Comparison of ENCODE assay signal across 26 mouse cellular contexts in genomic region chr7:97872396-97872795, GRCm38 (mm10). TPM values are rescaled to one million over a fixed set of nuclear protein-coding genes. Genes with fewer than 3 reads are reported as not detected.
DNase-seq lines count a peak whose midpoint lies in the region; ATAC-seq lines count a peak whose summit lies in the region.
"Had no signal": no experiment of that assay in that cellular context is flagged by ENCODE, and none has a peak within 500 bp of the region (broad histone marks: within the 10 kb centered on the region; RNA-seq: fewer than 3 reads in every experiment).

No protein-coding gene starts in this region.

- H3K9me3 ChIP-seq in forebrain, embryonic 14.5 days (replicated peaks; ENCODE audit: control insufficient read depth, low read length): no peaks in the 10 kb centered on the region
- H3K9me3 ChIP-seq in forebrain, embryonic 12.5 days: no peaks in the 10 kb centered on the region
- H3K9me3 ChIP-seq in hindbrain, embryonic 14.5 days (ENCODE audit: control insufficient read depth, low read length): no peaks in the 10 kb centered on the region
- H3K9me3 ChIP-seq in hindbrain, embryonic 13.5 days: no peaks in the 10 kb centered on the region
- H3K9me3 ChIP-seq: limb, embryonic 12.5 days; liver, embryonic 12.5 days; megakaryocyte, embryonic 14.5 days had no signal

- DNase-seq in forebrain, embryonic 14.5 days (ENCODE audit: low spot score): peak; percentile 26
- DNase-seq in hindbrain, embryonic 14.5 days (ENCODE audit: low spot score): no peak
- peak; percentile 44 for DNase-seq in layer of hippocampus, adult 9-11 months
- DNase-seq in layer of hippocampus, postnatal 25 days (ENCODE audit: extremely low spot score in 1 of 2, low spot score in 1 of 2): no peak
- peak; percentile 85 for DNase-seq in brain, adult 2 months (ENCODE audit: low read depth, low spot score)
- DNase-seq: adrenal gland, postnatal 25 days; embryo, embryonic 11 days; gastrocnemius, adult 2 months; heart, adult 18-20 months; heart, postnatal 36 days; kidney, postnatal 4 days; lung, adult 2 months; thymus, postnatal 25 days had no signal

- H3K4me1 ChIP-seq in forebrain, embryonic 14.5 days (ENCODE audit: control insufficient read depth, insufficient read depth, low read length): no peaks in the 10 kb centered on the region
- H3K4me1 ChIP-seq in forebrain, embryonic 12.5 days: no peaks in the 10 kb centered on the region
- no peaks in the 10 kb centered on the region for H3K4me1 ChIP-seq in hindbrain, embryonic 14.5 days (replicated peaks; ENCODE audit: control insufficient read depth, insufficient read depth, low read length)
- H3K4me1 ChIP-seq in hindbrain, embryonic 13.5 days (replicated peaks): no peaks in the 10 kb centered on the region
- H3K4me1 ChIP-seq: limb, embryonic 12.5 days; liver, embryonic 12.5 days; megakaryocyte, embryonic 14.5 days had no signal

- H3K27me3 ChIP-seq in forebrain, embryonic 14.5 days (replicated peaks; ENCODE audit: control insufficient read depth, insufficient read depth, low read length): no peaks in the 10 kb centered on the region
- no peaks in the 10 kb centered on the region for H3K27me3 ChIP-seq in forebrain, embryonic 12.5 days
- no peaks in the 10 kb centered on the region for H3K27me3 ChIP-seq in hindbrain, embryonic 14.5 days (ENCODE audit: control insufficient read depth, insufficient read depth, low read length)
- no peaks in the 10 kb centered on the region for H3K27me3 ChIP-seq in hindbrain, embryonic 13.5 days
- H3K27me3 ChIP-seq: CH12.LX; limb, embryonic 12.5 days; liver, embryonic 12.5 days; megakaryocyte, embryonic 14.5 days had no signal

- no peak overlapping the region for H3K27ac ChIP-seq in forebrain, embryonic 14.5 days (ENCODE audit: low read depth, low read length)
- H3K27ac ChIP-seq in forebrain, embryonic 12.5 days: no peak overlapping the region
- peak overlapping the region; percentile 43; the same call in 1 of the 2 replicates for H3K27ac ChIP-seq in hindbrain, embryonic 14.5 days
- H3K27ac ChIP-seq in hindbrain, embryonic 13.5 days: no peak overlapping the region
- H3K27ac ChIP-seq: gastrocnemius, adult 2 months; limb, embryonic 12.5 days; liver, embryonic 12.5 days had no signal

- 74% methylated on average over 4 of the region's 4 CpGs for WGBS in forebrain, embryonic 14.5 days
- 96% methylated on average over 4 of the region's 4 CpGs for WGBS in forebrain, embryonic 12.5 days
- WGBS in hindbrain, embryonic 14.5 days: 81% methylated on average over 4 of the region's 4 CpGs
- 86% methylated on average over 4 of the region's 4 CpGs for WGBS in hindbrain, embryonic 13.5 days

- H3K4me3 ChIP-seq in forebrain, embryonic 14.5 days (ENCODE audit: low read depth, low read length): no peak overlapping the region
- H3K4me3 ChIP-seq in forebrain, embryonic 12.5 days (replicated peaks): no peak overlapping the region
- no peak overlapping the region for H3K4me3 ChIP-seq in hindbrain, embryonic 14.5 days (replicated peaks; ENCODE audit: low read length)
- H3K4me3 ChIP-seq in hindbrain, embryonic 13.5 days: no peak overlapping the region
- H3K4me3 ChIP-seq: gastrocnemius, adult 2 months; limb, embryonic 12.5 days; liver, embryonic 12.5 days; megakaryocyte, embryonic 14.5 days had no signal

- H3K4me2 ChIP-seq in forebrain, embryonic 14.5 days (ENCODE audit: low read length): no peak overlapping the region
- no peak overlapping the region for H3K4me2 ChIP-seq in forebrain, embryonic 12.5 days
- H3K4me2 ChIP-seq in hindbrain, embryonic 14.5 days (replicated peaks): no peak overlapping the region
- H3K4me2 ChIP-seq in hindbrain, embryonic 13.5 days: no peak overlapping the region
- H3K4me2 ChIP-seq: limb, embryonic 12.5 days; liver, embryonic 12.5 days had no signal

- 0 out of 2 replicates have a peak, but pooled peaks cover 3% of the 10 kb centered on the region for H3K36me3 ChIP-seq in forebrain, embryonic 14.5 days (ENCODE audit: control insufficient read depth, insufficient read depth, low read length)
- H3K36me3 ChIP-seq in forebrain, embryonic 12.5 days (replicated peaks): no peaks in the 10 kb centered on the region
- H3K36me3 ChIP-seq in hindbrain, embryonic 14.5 days (replicated peaks; ENCODE audit: control insufficient read depth, insufficient read depth): peaks cover 13% of the 10 kb centered on the region; the same call in 1 of the 2 replicates
- peaks cover 18% of the 10 kb centered on the region for H3K36me3 ChIP-seq in hindbrain, embryonic 13.5 days
- H3K36me3 ChIP-seq: limb, embryonic 12.5 days; liver, embryonic 12.5 days had no signal

- no peak overlapping the region for H3K9ac ChIP-seq in forebrain, embryonic 14.5 days (ENCODE audit: low read length)
- no peak overlapping the region for H3K9ac ChIP-seq in forebrain, embryonic 12.5 days
- no peak overlapping the region for H3K9ac ChIP-seq in hindbrain, embryonic 14.5 days
- H3K9ac ChIP-seq in hindbrain, embryonic 13.5 days: no peak overlapping the region
- H3K9ac ChIP-seq: limb, embryonic 12.5 days; liver, embryonic 12.5 days had no signal

- no peak for ATAC-seq in forebrain, embryonic 14.5 days
- no peak for ATAC-seq in forebrain, embryonic 12.5 days (ENCODE audit: low FRiP score)
- ATAC-seq in hindbrain, embryonic 14.5 days (ENCODE audit: low FRiP score): no peak
- ATAC-seq in hindbrain, embryonic 13.5 days (ENCODE audit: low FRiP score): no peak
- ATAC-seq in granulocyte monocyte progenitor cell, adult 5-6 weeks (replicated peaks; ENCODE audit: poor library complexity, severe bottlenecking): no peak
- ATAC-seq: inflammation-experienced regulatory T-cells, adult 6 months; liver, embryonic 12.5 days had no signal

RNA-seq across cellular contexts. Expression of gene Gdpd4, which starts 47.4 kb away (rescaled TPM):
- not detected in 2 replicates for polyA plus RNA-seq in forebrain, embryonic 14.5 days (2014; fragmentation: Nextera tagmentation; extraction: Ambion mirVana)
- not detected in 2 replicates for polyA plus RNA-seq in forebrain, embryonic 12.5 days (2016; fragmentation: Nextera tagmentation; extraction: Ambion mirVana)
- polyA plus RNA-seq in hindbrain, embryonic 14.5 days (2014; fragmentation: Nextera tagmentation; extraction: Ambion mirVana): not detected in 2 replicates
- 0.05 TPM in 1 of 2 replicates, not detected in the other for polyA plus RNA-seq in hindbrain, embryonic 13.5 days (2015; fragmentation: Nextera tagmentation; extraction: Ambion mirVana)
- total RNA-seq in layer of hippocampus, postnatal 25 days (2021): not detected
- not detected in 2 replicates for total RNA-seq in granulocyte monocyte progenitor cell, adult 5-6 weeks (2014; fragmentation: Nextera tagmentation)
- total RNA-seq in granulocyte monocyte progenitor cell, adult 5-6 weeks (2017): not detected in 2 replicates
- total RNA-seq: adrenal gland, postnatal 25 days; CH12.LX; heart, adult 18-20 months; heart, postnatal 36 days; MEL had no signal
- polyA plus RNA-seq: embryonic facial prominence, embryonic 14.5 days; heart, embryonic 14.5 days; inflammation-experienced regulatory T-cells, adult 6 months; kidney, embryonic 14.5 days; limb, embryonic 12.5 days; liver, embryonic 12.5 days; lung, adult 2 months; small intestine, adult 2 months had no signal

Comparison
In these comparisons a context has a peak if more than half of its experiments do, and no peak if none do; other contexts are left out.
1. DNase-seq: peak in forebrain, embryonic 14.5 days (single experiment), layer of hippocampus, adult 9-11 months (single experiment) and brain, adult 2 months (single experiment); none in hindbrain, embryonic 14.5 days (single experiment) and layer of hippocampus, postnatal 25 days (0 of 2).